Mouse (Mus musculus): ENCODE results near the gene Arpc5l.

DNA sequence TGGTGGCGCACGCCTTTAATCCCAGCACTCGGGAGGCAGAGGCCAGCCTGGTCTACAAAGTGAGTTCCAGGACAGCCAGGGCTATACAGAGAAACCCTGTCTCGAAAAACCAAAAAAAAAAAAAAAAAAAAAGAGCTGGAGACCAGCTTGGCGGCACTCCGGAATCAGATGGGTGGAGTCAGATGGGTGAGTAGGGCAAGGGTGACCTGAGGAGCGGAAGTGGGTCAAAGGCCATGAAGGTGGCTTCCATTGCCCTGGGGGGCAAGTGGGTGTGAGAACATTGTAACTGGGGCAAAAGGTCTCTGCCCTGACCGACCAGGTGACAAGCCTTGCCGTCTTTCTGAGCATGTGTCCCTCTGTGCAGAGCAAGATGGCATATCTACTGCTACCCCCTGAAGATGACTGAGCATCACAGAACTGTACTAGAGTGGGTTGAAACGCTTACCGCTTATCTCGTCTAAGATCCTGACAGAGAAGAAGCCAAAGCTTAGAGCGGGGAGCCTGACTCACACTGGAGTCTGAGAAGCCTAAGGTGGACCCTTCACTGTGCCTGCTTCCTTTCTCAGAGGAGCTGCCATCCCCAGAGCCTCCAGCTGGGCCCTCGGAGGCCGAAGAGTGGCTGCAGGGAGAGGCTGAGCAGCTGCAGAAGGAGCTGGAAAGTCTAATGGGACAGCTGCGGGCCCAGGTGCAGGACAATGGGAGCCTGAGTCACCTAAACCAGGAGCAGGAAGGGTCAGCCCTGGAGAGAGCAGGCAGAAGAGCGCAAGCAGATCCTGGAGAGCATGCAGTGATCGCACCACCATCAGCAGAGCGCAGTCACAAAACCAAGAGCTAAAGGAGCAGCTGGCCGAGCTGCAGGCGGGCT, 29.0 kb upstream of the Arpc5l start:
- no peak for TF ChIP-seq CTCF (IDR thresholded peaks at IDR 0.05; ENCODE audit: borderline replicate concordance, insufficient read depth, low read length)
- TF ChIP-seq POLR2A (IDR thresholded peaks at IDR 0.05; ENCODE audit: low read depth, low read length) = no peak
